In genomic region chr8:115645139-115645538, GRCm38 (mm10) we compare ENCODE assay signal across 11 mouse cellular contexts.
"Had no signal": no experiment of that assay in that cellular context is flagged by ENCODE, and none has a peak within 500 bp of the region (broad histone marks: within the 10 kb centered on the region; RNA-seq: fewer than 3 reads in every experiment).

No protein-coding gene starts in this region.

- DNase-seq: kidney, postnatal 10 days; kidney, postnatal 4 days; lung, adult 2 months; lung, postnatal 36 days; right cerebral cortex, postnatal 14 days; thymus, postnatal 36 days had no signal

- H3K4me1 ChIP-seq: limb, embryonic 13.5 days; liver, embryonic 15.5 days; midbrain, embryonic 13.5 days had no signal

- H3K9me3 ChIP-seq: limb, embryonic 13.5 days; liver, embryonic 15.5 days; midbrain, embryonic 13.5 days had no signal

- H3K27me3 ChIP-seq: limb, embryonic 13.5 days; liver, embryonic 15.5 days; midbrain, embryonic 13.5 days had no signal

- H3K27ac ChIP-seq: layer of hippocampus, adult 2 months; limb, embryonic 13.5 days; liver, embryonic 15.5 days; midbrain, embryonic 13.5 days had no signal

- H3K4me3 ChIP-seq: layer of hippocampus, adult 2 months; limb, embryonic 13.5 days; liver, embryonic 15.5 days; midbrain, embryonic 13.5 days had no signal

- H3K4me2 ChIP-seq: limb, embryonic 13.5 days; liver, embryonic 15.5 days; midbrain, embryonic 13.5 days had no signal

- H3K9ac ChIP-seq: limb, embryonic 13.5 days; liver, embryonic 15.5 days; midbrain, embryonic 13.5 days had no signal

- ATAC-seq: lung, postnatal 0 days; midbrain, embryonic 13.5 days had no signal

- H3K36me3 ChIP-seq: limb, embryonic 13.5 days; liver, embryonic 15.5 days; midbrain, embryonic 13.5 days had no signal
